Mouse (Mus musculus): ENCODE data around the gene Smoc1. TPM values are rescaled to one million over a fixed set of nuclear protein-coding genes. Genes with fewer than 3 reads are reported as not detected.

Smoc1 gene
- polyA plus RNA-seq, 2 experiments from 2014 or later = 0.53 TPM; not detected in 1

DNA sequence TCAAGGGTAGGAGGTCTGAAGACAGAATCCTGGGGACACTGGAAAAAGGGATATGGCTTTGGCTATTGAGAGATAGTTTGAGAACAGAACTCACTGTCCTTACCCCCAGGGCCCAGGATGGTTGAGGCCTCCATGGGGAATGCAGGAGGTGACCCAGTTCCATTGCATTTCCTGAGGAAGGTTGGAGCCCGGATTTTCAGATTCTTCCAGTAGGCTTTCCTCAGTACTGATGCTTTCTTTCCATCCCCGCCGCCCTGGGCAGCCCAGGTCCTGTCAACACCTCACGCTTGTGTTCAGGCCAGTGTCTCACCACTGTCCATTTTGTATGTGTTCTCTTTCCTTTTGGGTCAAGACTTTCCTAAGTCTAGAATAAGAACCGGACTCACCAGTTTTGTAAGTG, 56.5 kb downstream of the Smoc1 start:
- ATAC-seq = no peak

- no peak for ATAC-seq
These were observed 58.6 kb downstream of the Smoc1 start for GRCm38 (mm10) chr12:81085244-81085643.

- ATAC-seq = no peak
These were observed 61.5 kb downstream of the Smoc1 start for GRCm38 (mm10) chr12:81088131-81088530.

- ATAC-seq = no peak
These were observed 65.0 kb downstream of the Smoc1 start for GRCm38 (mm10) chr12:81091641-81092040.

DNA sequence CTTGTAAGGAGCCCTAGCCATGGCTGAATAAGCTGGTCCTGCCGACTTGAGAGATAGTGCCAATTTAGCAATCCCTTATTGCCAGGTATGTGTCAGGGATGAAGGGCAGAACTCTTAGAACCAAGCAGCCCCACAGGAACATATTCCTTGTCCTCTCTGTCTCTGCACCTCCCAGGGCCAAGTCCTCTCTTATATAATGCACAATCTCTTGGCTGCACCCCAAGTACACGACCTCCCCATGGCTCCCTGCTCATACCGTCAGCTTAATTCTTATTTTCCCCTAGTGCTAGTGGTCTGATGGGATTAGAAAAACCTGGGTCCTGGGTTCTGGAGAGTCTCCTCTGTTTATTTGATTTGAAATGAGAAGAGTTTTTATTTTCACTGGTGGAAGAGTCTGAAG, 66.0 kb downstream of the Smoc1 start:
- ATAC-seq = no peak

GRCm38 (mm10) chr12:81093211-81093610, 66.6 kb downstream of the Smoc1 start:
- no peak for ATAC-seq

DNA sequence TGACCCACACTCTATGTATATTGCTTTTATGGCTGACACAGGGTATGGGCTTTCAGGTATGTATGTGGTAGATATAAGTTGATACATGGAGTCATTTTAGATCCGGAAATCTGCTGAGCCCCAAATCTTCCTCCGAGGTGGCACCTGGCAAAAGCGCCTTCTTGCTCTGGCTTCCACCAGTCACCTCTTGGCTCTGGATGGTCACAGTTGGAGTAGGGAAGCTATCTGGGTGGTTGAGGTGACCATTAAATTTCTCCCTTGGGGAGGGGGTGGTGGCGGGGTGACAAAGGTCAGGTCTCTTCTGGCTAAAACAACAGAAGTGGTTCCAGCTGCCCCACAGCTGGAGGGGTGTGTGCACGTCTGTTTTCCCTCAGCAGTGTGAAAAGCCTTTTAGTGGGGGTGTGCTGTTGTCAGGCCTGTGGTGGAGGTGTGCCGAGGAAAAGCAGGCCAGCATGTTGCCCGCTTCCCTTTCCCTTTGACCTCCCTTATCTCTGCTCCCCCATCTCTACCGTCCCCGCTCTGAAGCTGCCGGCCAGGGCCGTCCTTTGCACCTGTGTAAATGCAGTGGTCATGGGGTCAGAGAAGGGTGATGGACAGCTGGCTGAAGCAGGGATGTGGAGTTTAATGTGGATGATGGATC, 68.3 kb downstream of the Smoc1 start:
- ATAC-seq = no peak

DNA sequence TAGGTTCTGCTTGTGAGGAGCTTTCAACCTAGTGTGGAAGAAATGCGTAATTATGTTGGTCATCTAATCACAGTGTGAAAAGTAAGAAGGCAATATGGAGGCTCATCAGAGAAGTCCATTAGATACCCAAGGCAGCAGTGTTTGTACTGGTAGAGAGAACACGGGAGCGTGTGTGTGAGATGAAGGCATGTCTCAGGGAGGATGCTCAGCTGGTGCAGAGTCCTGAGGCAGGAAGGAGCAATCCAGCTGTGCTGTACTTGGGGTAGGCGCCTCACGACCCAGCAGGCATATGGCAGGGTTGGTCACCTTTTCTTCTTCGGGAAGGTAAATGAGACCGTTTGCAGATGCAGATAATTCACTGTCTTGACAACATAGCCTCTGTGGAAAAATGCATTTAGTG, 70.7 kb downstream of the Smoc1 start:
- no peak for ATAC-seq

- ATAC-seq = no peak
These were observed 71.1 kb downstream of the Smoc1 start for GRCm38 (mm10) chr12:81097738-81098137.

DNA sequence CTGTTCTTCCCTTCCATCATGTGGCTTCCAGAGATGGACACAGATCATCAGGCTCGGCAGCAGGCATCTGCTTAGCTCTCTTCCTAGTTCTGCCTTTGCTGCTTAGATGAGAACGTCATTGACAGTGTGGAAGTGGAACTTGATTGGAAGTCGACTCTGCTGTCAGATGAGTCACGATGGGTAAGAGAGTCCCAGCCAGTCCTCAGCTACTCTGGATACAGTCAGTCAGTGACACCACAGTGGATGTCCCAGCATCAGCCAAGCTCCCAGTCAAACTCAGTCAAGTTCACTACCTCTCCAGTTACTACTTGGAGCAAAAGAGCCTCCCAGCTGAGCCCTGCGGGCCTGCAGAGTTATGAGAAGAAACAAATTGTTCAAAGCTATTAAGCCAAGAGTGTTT, 72.6 kb downstream of the Smoc1 start:
- no peak for ATAC-seq

- no peak for ATAC-seq
These were observed 75.1 kb downstream of the Smoc1 start for GRCm38 (mm10) chr12:81101691-81102090.

GRCm38 (mm10) chr12:81104546-81104945, 77.9 kb downstream of the Smoc1 start:
- no peak for ATAC-seq

GRCm38 (mm10) chr12:81105721-81106633, 79.4 kb downstream of the Smoc1 start:
- no peak for ATAC-seq

- no peak for ATAC-seq
These were observed 80.9 kb downstream of the Smoc1 start for GRCm38 (mm10) chr12:81107278-81108100.

GRCm38 (mm10) chr12:81108600-81109011, 82.0 kb downstream of the Smoc1 start:
- no peak for ATAC-seq

- no peak for ATAC-seq
These were observed 83.4 kb downstream of the Smoc1 start for GRCm38 (mm10) chr12:81110006-81110405.

- no peak for ATAC-seq
These were observed 85.7 kb downstream of the Smoc1 start for GRCm38 (mm10) chr12:81112321-81112720.

DNA sequence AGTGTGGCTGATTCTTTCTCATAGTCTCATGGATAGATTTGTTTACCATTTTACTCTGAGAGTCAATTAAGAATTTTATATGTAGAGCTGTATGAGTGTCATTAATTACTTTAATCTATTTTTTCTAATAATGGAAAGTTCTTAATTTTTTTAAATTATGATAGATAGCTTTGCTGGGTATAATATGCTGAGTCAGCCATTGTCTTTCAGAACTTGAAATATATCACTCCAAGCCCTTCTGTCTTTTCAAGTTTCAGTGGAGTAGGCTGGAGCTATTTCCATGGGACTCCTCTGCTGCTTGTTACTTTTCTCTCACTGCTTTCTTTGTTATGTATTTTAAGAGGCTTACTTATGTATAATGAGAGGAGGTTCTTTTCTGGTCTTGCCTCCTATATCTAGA, 93.7 kb downstream of the Smoc1 start:
- ATAC-seq = no peak

GRCm38 (mm10) chr12:81123793-81124192, 97.2 kb downstream of the Smoc1 start:
- ATAC-seq = no peak

- ATAC-seq = no peak
These were observed 100.2 kb downstream of the Smoc1 start for GRCm38 (mm10) chr12:81126842-81127241.

- ATAC-seq = no peak
These were observed 102.1 kb downstream of the Smoc1 start for GRCm38 (mm10) chr12:81128693-81129092.

- ATAC-seq = no peak
These were observed 104.1 kb downstream of the Smoc1 start for GRCm38 (mm10) chr12:81130692-81131091.

GRCm38 (mm10) chr12:81131114-81131513, 104.5 kb downstream of the Smoc1 start:
- ATAC-seq = no peak
